Mouse (Mus musculus) spleen, embryonic (tissue): ENCODE measurements around the gene Tmem201.
"Not testable (repeated sequence)": the region's sequence is repeated elsewhere in the genome, so short reads cannot be mapped to it uniquely, and the experiment has no call there.

Experiments used
- CTCF ChIA-PET: fragments of 350-600 bp; sonication (Branson Sonifier 250); formaldehyde crosslinking; loops from one replicate; lab custom pipeline; 2022; lab: Charles Lee

Gene Tmem201

GRCm38 (mm10) chr4:149737383-149738324 lies at the start of gene Tmem201:
TSS of gene Tmem201 (minus strand) at chr4:149738044.
- CTCF ChIA-PET = no interaction called here

GRCm38 (mm10) chr4:149784901-149785300 lies 47.1 kb upstream of the Tmem201 start:
- CTCF ChIA-PET = no interaction called here

- CTCF ChIA-PET = no interaction called here
These were observed 46.5 kb upstream of the Tmem201 start for GRCm38 (mm10) chr4:149784371-149784770.

GRCm38 (mm10) chr4:149782975-149783374 lies 45.1 kb upstream of the Tmem201 start:
- CTCF ChIA-PET = no interaction called here

GRCm38 (mm10) chr4:149780565-149781356 lies 42.9 kb upstream of the Tmem201 start:
- CTCF ChIA-PET = interaction anchor here (0.5 kb wide), 1 partner anchor 122 kb away, joined by 3 read pairs; no protein-coding TSS in a partner anchor

GRCm38 (mm10) chr4:149779966-149780365 lies 42.1 kb upstream of the Tmem201 start:
- CTCF ChIA-PET = interaction anchor here (0.5 kb wide), 1 partner anchor 121 kb away, joined by 3 read pairs; no protein-coding TSS in a partner anchor

DNA sequence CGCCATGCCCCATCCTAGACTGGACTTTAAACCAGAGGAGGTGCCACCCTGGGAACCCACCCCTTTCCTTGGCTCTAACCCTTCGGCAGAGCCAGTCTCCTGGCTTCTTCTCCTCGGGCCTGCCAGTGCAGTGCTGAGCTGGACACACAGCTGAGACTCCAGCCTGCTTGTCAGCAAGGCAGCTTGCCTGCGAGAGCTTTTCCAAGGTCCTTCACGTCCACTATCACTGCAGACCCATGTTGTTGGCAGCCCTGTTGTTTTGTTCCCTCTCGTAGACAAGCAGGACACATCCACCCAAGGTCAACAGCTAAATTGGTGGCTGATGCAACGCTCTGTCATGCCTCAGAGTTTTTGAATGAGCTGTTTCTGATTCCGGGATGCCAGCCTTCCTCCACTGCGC lies 39.3 kb upstream of the Tmem201 start:
- CTCF ChIA-PET = no interaction called here

DNA sequence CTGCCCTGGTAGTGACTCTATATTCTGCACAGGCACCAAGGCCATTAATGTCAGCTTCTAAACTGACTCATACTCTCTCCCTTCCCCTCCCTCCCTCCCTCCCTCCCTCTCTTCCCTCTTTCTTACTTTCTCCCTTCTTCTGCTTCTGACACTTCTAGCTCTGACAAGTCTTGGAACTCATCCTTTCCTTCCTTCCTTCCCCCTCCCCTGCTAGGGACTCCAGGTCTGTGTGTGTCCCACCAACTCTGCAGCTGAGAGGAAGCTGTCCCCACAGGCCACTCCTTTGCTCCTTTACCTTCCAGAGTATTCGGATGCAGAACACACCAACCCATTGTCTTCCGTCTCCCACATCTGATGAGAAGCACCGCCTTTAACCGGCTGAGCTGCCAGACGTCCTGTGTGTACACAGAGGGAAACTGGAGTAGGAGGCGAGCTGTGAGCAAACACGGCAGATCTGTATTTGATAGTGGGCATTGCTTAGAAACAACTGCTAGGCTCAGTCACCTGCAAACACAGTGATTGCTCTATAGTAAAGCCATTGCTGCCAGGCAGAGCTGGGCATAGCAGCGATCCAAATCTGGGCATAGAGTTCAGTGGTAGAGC lies 38.0 kb upstream of the Tmem201 start:
- CTCF ChIA-PET = interaction anchor here (0.6 kb wide), 1 partner anchor 80 kb away, joined by 25 read pairs; no protein-coding TSS in a partner anchor

GRCm38 (mm10) chr4:149775330-149775729 lies 37.5 kb upstream of the Tmem201 start:
- CTCF ChIA-PET = no interaction called here

DNA sequence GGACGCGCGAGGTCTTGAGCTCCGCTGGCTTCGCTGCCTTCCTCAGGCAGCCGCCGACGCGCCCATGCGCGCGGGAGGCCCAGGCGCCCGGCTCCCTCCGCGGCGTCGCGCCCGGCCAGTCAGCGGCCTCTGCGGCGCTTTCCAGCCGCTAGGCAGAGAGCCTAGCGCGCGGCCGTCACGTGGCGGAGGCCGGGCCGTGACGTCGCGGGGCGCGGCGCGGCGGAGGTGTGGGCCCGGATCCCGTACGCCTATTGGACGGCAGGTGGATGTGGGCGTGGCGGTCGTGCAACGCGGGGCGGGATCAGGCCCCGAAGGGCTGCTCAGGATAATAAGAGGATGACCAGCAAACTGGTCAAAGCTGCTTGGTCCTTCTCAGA lies 36.2 kb upstream of the Tmem201 start, which contains the start of gene Slc25a33:
TSS of gene Slc25a33 (minus strand) at position 184 of the 377 bp plus-strand sequence.
- CTCF ChIA-PET = interaction anchor here (0.6 kb wide), 1 partner anchor 1137 kb away, joined by 4 read pairs; no protein-coding TSS in a partner anchor

DNA sequence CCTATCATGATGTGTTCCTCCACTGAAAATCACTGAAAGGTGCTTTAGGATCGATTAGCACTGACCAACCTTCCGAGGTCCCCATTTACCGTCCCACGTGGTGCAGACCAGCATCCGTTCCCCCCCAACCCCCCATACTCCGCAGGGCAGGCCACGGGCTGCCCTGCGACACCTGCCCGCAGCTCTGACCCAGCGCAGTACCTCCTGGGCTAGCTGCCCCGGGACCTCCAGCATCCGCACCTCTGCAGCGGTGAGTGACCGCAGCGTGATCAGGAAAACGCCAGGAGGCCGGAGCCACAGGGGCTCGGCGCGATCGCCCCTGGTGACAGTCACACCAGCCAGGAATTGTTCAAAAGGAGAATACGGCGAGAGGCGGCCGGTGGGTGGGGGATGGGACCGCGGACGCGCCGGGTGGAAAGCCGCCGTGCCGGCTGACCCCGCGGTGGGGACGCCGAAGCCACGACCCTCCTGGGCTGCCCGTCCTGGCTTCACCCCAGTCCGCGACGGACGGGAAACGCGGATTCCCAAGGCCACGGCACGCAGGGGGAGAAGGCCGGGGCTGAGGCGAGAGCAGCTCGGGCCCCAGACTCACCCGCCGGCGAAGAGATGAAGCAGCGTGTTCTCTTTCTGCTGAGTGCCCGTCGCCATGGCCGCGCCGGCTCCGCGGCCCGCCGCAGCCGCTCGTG lies 35.7 kb upstream of the Tmem201 start:
- CTCF ChIA-PET = interaction anchor here (0.6 kb wide), 1 partner anchor 1137 kb away, joined by 4 read pairs; no protein-coding TSS in a partner anchor

GRCm38 (mm10) chr4:149772394-149772793 lies 34.5 kb upstream of the Tmem201 start:
- CTCF ChIA-PET = interaction anchor here (0.5 to 0.9 kb wide), 2 partner anchors 12 to 34 kb away, joined by 3 to 5 read pairs; no protein-coding TSS in a partner anchor

GRCm38 (mm10) chr4:149765201-149765600 lies 27.4 kb upstream of the Tmem201 start:
- CTCF ChIA-PET = interaction anchor here (0.6 kb wide), 2 partner anchors 13 to 250 kb away, joined by 3 to 5 read pairs; no protein-coding TSS in a partner anchor

DNA sequence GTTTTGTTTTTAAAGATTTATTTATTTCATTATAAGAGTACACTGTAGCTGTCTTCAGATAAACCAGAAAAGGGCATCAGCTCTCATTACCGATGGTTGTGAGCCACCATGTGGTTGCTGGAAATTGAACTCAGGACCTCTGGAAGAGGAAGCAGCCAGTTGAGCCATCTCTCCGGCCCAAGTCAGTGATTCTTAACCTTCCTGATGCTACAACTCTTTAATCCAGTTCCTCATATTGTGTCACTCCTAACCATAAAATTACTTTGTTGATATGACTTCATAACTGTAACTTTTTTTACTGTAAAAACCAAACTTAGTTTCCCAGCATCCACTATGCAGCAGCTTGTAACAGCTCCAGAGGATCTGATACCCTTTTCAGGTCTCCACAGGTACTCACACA lies 25.5 kb upstream of the Tmem201 start:
- CTCF ChIA-PET = no interaction called here

DNA sequence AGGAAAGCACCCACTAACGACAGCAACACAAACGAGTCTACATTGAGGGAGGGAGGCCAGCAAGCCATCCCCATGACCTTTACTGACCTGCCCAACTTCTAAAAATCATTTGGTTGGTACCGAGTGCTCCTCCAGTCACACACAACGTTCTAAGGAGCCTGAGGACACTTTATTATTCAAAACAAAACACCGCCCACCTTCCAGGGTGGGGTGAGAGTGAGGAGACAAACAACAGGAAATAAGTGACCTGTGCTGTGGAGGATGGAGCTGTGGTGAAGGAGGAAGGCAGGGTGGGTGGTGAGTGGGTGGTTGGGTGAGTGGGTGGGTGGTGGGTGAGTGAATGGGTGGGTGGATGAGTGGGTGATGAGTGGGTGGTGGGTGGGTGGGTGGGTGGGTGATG lies 21.7 kb upstream of the Tmem201 start:
- CTCF ChIA-PET = interaction anchor here (1.4 kb wide), 1 partner anchor 13 kb away, joined by 3 read pairs; no protein-coding TSS in a partner anchor

GRCm38 (mm10) chr4:149758423-149758822 lies 20.6 kb upstream of the Tmem201 start:
- CTCF ChIA-PET = interaction anchor here (0.6 kb wide), 1 partner anchor 178 kb away, joined by 4 read pairs; no protein-coding TSS in a partner anchor

DNA sequence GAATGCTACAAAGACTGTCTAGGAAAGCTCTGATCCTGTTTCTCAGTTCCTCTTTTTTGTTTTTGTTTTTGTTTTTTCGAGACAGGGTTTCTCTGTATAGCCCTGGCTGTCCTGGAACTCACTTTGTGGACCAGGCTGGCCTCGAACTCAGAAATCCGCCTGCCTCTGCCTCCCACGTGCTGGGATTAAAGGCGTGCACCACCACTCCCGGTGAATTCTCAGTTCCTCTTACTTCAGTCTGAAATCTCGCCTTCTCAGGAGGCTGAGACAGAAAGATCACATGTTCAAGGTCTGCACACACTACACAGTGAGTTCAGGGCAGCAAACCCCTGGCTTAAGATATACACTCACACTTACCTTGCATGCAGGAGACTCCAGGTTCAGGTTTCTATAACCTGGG lies 18.7 kb upstream of the Tmem201 start:
- CTCF ChIA-PET = not testable (repeated sequence)

DNA sequence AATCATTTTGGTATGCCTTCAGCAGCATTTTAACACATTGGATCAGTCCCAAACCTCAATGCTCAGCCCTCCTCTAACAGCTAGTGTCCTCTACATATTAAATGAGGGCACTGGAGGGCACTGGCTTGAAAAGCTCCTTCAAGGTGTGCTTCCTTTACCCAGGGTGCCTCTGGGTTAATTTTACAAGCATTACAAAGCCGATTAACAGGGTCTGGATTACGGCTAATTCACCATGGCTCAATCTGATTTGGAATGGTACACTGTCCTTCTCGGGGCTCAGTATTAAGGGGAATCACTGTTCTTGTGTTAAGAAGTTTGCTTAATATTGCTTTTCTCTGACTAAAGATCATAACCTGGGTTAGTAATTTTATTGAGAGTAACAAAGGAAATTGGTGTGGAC lies 15.0 kb upstream of the Tmem201 start:
- CTCF ChIA-PET = interaction anchor here (0.6 to 0.7 kb wide), 4 partner anchors 12 to 207 kb away, joined by 5 to 22 read pairs (median 5); no protein-coding TSS in a partner anchor

DNA sequence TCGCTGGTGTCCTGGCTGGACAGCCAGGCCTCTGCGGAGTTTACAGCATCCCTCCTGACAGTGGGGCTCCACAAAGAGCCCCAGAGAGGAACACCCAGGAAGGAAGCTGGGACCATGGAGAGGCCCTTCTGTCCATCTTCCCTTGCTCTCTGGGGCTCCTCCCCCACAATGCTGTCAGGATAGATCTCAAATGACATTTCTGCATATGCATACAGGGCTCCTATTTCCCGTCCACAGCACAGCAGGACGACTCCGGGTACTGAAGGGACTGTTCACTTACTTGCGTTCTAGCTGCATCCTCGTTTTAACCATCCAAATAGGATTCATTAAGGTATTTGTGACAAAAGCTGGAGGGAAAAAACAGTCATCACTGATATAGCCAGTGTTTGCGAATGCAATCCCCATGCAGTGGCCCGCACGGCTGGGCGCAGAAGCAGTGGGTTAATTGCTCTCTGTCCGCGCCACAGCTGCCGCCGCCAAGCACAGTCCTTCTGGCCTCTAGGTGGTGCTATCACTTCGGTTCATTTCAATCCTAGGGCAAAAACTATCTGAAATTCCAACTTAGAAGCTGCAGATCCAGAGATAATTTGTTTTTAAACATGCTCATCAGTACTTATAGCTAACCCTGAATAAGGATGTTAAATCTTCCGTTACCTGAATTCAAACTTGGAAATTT lies 14.4 kb upstream of the Tmem201 start:
- CTCF ChIA-PET = interaction anchor here (0.6 to 0.7 kb wide), 3 partner anchors 12 to 159 kb away, joined by 5 to 22 read pairs (median 5); no protein-coding TSS in a partner anchor

DNA sequence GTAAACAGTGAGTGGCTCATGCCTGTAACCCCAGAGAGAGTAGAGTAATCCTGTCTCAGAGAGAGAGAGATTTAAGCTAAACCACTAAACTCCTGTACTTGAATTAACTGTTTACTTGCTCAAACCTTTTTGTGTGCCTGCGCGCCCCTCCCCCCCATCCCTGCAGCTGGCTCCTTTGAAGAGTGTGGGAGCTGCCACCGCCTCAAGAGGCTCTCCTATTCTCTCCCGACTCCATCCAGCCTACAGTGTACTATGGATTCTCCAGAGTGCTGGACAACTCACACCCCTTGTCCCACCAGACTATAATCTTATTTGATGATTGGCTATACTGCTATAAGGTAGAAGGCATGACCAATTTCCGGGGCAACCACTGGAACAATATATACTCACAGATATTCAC lies 12.8 kb upstream of the Tmem201 start:
- CTCF ChIA-PET = no interaction called here
